Mouse (Mus musculus) cerebellum, adult 9-10 months (tissue): ENCODE measurements around the gene Zmynd12.
A peak's percentile ranks its signal among the peaks of the same experiment; 100 is the strongest.

Experiments used
- DNase-seq: peaks from one replicate; pipeline ENCODE4 v3.0.0; 2022

Gene Zmynd12

GRCm38 (mm10) chr4:119422294-119422964 lies at the start of gene Zmynd12, which contains the start of gene Ppcs:
Zmynd12 (plus strand) TSS chr4:119422814.
Ppcs (minus strand) TSS chr4:119422420.
- DNase-seq, result peak; percentile 94

DNA sequence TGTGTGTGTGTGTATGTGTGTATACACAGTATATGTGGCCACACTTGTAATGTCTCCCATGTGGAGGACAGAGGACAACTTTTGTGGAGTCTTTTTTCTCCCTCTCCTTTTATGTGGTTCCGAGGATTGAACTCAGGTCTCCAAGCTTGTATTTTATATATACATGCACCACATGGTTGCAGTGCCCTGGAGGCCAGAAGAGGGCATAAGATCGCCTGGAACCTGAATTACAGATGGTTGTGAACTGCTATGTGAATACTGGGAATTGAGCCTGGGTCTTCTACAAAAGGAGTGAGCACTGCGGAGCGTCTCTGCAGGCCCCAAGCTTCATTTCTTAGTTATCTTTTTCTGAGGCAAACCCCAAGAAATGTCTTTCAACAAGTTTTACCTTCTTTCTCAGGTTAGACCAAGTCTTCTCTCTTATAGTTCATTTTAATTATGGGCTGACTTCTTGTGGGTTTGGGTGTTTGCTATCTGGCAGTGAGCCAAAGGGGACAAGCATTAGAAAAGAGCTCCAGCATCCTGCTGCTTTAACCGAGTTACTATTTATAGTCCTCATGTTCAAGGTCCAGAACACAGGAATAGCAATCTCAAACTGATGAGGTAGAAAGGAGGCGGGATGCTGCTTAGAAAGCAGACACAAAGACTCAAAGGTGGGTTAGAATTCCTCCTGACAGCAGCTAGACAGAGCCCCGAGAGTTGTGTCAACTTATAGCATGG lies 41.0 kb upstream of the Zmynd12 start:
- no peak for DNase-seq

GRCm38 (mm10) chr4:119389184-119389583 lies 33.4 kb upstream of the Zmynd12 start:
- DNase-seq, result no peak

GRCm38 (mm10) chr4:119390369-119390768 lies 32.2 kb upstream of the Zmynd12 start:
- no peak for DNase-seq

DNA sequence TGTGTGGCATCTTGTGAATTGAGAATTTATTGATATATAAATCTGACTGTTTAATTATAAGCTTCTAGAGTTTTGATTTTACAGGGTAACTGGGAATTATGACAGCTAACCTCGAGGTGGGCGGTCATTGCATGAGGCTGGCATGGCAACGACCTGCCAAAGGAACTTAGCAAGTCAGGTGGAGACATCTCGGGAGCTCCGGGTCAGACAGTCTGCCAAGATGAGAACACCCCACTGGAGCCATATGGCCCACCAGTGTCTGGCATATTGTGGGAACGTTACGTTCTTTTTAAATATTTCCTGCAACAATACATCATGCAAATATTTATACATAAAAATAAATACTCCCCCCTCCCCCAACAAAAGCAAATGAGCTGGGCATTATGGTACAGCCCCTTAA lies 23.9 kb upstream of the Zmynd12 start:
- DNase-seq, result peak; percentile 81

GRCm38 (mm10) chr4:119400896-119401295 lies 21.7 kb upstream of the Zmynd12 start:
- DNase-seq, result no peak

- DNase-seq, result no peak
These were observed 19.2 kb upstream of the Zmynd12 start for GRCm38 (mm10) chr4:119403431-119403830.

DNA sequence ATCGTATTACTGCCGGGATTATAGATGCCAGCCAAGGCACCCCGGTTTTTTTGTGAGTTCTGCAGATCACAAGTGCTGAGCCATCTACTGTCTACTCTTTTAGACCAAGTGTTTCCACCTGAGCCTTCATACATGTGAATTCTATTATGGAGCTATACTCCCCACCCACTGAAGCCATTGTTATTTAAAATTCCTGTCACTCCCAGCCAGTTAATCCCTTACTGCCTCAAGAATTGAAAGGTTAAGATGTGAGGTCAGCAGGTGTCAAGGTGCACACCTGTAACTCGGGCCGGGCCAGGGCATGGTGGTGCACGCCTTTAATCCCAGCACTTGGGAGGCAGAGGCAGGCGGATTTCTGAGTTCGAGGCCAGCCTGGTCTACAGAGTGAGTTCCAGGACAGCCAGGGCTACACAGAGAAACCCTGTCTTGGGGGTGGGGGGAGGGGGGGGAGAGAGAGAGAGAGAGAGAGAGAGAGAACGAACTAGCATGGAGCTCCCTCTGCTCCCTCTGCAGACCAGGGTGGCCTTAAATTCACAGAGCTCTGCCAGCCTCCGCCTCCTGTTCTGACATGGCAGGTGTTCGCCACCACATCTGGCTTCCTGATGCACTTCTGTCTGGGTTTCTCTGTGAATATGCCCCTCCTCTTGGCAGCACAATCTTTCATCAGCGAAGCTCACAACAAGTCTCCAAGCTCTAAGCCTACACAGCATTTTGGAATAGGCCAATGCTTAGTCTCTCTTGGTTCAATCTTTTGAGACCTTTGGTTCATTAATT lies 10.6 kb upstream of the Zmynd12 start:
- DNase-seq, result no peak

- no peak for DNase-seq
These were observed 9.8 kb upstream of the Zmynd12 start for GRCm38 (mm10) chr4:119412791-119413190.

GRCm38 (mm10) chr4:119415072-119415753 lies 7.4 kb upstream of the Zmynd12 start, which contains the start of gene Ccdc30:
Ccdc30 (minus strand) TSS chr4:119415521.
- peak; percentile 90 for DNase-seq

- no peak for DNase-seq
These were observed 5.3 kb upstream of the Zmynd12 start for GRCm38 (mm10) chr4:119417270-119417669.

DNA sequence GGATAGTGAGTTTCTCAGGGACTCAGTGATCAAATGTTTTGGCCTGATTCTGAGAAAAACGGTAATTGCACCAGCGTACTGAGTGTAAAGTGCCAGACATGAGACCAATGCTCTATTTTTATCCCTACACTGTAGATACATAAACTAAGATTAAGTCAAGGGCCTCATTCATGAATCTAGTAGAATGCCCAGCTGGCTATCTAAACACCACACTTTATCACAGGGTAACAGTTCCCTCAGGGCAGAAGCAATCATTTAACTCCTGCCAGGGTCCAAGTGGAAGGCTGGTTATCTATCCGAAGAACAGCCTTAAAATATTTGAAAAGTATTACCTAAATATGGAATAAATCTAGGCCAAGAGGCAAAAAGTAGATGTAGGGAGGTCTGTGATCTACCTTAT lies 4.7 kb upstream of the Zmynd12 start:
- no peak for DNase-seq

DNA sequence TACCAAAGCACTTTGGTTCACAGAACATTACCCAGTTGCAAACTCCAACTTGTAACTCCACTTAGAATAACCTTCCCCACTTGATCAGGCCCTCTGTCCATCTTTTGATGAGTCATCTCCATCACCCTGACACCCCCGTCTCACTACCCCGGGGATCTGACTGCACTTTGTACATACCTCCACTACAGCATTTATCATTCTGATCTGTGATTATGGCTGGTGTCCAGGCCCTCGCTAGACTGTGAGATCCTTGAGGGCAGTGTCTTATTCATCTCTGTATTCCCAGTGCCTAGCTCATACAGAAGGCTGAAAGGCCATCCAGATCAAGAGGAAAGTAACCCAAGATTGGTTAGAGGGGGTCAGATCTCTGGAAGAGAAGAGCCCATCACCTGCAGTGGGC lies 1.4 kb upstream of the Zmynd12 start:
- no peak for DNase-seq

GRCm38 (mm10) chr4:119421921-119422293 lies 707 bp upstream of the Zmynd12 start:
- DNase-seq, result no peak

DNA sequence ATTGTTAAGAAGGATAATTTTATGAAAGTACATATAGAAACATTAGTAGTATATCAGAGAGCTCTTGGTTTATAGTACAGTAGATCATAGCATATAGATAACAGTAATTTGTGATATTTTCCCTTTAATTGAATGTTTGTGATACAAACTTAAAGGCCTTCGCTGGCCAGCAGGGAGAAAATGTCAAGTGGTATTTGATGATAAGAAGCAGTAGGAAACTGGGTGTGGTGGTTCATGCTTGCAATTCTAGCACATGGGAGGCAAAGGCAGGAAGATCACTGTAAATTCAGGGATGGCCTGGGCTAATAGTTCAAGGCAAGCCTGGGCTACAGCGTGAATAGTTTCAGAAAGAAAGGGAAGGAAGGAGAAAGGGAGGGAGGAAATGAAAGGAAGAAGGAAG lies 2.5 kb downstream of the Zmynd12 start:
- DNase-seq, result no peak

GRCm38 (mm10) chr4:119425601-119426000 lies 3.0 kb downstream of the Zmynd12 start:
- no peak for DNase-seq

DNA sequence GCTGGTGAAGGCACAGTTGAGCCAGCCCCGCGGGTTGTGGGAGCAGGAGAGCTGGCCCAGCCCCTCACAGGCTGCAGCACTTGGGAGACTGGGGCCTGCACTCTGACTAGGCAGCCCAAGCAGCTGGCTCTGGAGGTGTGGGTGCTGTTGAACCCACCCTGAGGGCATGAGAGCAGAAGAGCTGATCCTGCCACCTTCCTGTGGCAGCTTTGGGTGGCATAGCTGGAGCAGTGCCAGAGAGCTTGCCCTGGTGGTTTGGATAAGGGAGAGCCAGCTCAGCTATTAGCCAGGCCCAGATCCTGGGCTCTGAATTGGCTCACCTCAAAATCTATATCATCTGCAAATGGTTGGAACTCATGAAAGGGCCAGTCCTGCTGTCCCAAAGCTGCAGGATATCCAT lies 5.1 kb downstream of the Zmynd12 start:
- no peak for DNase-seq

DNA sequence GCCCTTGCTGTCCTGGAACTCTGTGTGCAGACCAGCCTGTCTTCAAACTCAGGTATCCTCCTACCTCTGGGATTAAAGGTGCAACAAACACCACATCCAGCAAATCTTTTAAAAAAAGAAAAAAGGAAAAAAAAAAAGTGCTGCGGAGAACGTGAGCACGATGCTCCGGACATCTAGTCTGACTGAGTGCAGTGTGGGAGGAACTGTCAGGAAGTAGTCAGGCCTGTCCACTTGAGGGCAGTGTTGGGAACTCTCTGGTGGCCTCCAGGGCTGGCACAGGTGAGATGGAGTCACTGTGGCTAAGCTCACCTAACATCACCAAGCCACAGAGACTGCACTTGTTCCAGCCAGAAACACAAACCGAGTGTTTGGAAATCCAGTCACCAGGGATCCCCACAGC lies 8.1 kb downstream of the Zmynd12 start:
- peak; percentile 85 for DNase-seq

DNA sequence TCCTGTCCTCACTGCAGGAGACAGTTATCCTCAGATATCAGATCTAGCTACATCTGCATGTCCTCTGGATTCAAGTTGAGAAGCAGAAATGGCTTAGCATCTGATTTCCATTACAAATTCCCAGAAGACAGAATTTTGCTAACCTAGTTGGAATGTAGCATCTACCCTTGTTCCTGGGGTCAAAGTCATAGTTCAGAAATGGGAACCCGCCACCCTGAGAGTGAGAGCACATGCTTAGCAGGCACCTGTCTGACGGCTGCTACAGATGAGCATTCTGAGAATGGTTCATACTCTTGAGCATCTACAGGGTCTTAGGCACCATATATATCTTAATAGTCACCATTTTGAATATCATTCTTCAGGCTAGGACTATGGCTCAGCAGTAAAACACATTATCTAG lies 15.3 kb downstream of the Zmynd12 start:
- no peak for DNase-seq

DNA sequence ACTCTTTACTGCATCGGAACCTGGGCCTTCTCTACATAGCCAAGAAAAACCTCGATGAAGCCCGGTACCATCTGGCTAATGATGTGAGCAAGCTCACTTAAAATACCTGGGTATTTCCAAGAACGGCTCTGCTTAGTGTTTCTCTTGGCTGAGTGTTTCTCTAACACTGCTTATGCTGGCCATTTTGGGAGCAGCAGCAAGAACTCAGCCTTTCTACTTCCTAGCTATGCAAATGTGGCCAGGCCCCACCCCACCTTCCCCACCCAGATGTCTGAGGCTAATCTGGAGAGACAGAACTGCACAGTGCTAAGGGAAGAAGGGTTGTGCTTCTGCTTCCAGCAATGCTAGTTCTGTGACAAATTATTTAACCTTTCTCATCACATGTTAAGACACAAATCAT lies 19.2 kb downstream of the Zmynd12 start:
- no peak for DNase-seq

DNA sequence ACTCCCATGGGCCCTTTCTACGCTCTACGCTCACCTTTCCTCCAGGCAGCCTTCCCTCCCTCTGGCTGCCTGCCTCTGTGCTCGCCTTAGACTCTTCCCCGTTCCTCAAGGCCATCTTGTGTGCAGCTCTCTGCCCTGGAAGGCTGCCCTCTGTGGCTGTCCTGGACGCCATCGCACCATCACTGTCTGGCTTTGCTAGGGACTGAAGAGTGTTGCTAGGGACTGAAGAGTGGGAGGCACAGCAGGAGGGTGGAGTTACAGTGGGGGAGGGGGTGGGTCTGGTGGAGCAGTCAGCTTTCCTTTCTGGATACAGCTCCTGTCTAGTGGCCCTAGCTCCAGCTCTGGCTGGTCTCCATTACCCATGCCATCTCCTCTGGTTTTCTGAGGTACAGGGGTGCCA lies 19.9 kb downstream of the Zmynd12 start:
- no peak for DNase-seq

GRCm38 (mm10) chr4:119447261-119447660 lies 24.6 kb downstream of the Zmynd12 start:
- DNase-seq, result no peak

- DNase-seq, result no peak
These were observed 25.2 kb downstream of the Zmynd12 start for GRCm38 (mm10) chr4:119447786-119448185.
